Mouse (Mus musculus): ENCODE results near the gene Gpa33.

DNA sequence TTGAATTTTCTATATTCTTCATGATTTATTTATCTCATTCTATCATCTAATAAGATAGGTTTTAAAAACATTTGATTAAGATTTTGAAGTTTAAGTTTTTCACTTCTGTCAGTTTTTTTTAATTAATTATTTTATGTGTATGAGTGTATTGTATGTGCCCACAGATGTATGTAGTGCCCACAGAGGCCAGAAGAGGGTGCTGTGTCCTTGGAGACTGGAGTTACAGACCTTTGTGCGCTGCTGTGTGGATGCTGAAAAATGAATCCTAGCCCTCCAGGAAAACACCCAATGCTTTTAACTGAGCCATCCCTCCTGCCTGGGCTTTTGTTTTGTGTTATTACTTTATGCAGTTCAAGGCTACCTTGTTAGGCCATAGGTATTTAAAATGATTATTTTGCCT lies 7.0 kb upstream of the Gpa33 start:
- TF ChIP-seq POLR2A (IDR thresholded peaks at IDR 0.05; ENCODE audit: control insufficient read depth, extremely low read depth, insufficient read depth, low read length, poor library complexity) (no peak), CTCF (IDR thresholded peaks at IDR 0.05; ENCODE audit: borderline replicate concordance, control insufficient read depth, extremely low read depth, insufficient read depth, low read length, poor library complexity) (no peak)
